Mouse (Mus musculus): ENCODE data around the gene Pcsk5. TPM values are rescaled to one million over a fixed set of nuclear protein-coding genes. Genes with fewer than 3 reads are reported as not detected.

Gene Pcsk5
- polyA plus RNA-seq, 1 experiment from 2014 or later: 33.9 TPM

DNA sequence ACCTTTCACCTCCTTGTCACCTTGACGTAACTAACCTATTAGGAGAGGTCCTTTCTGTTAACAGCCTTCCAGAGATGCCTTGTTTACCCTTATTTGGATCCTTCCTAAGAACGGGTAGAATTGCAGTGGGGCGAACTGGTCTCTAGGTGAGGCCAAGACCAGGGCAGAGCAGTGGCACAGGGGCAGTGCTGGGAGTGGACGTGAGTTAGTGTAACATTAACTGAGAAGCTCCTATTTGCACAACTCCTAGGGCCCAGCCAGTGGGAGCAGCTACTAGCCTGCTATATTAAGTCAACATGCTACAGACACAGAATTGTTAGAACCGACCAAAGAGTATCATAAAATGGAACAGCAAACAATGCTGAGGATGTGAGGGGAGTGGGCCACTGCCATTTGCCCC, 30.8 kb downstream of the Pcsk5 start:
- WGBS: 84% methylated on average over 5 of the region's 5 CpGs
- Histone ChIP-seq H3K9me3 (no peaks in the 10 kb centered on the region), H3K27ac (no peak overlapping the region), H3K36me3 (no peaks in the 10 kb centered on the region), H3K9ac (no peak overlapping the region), H3K27me3 (no peaks in the 10 kb centered on the region), H3K4me2 (no peak overlapping the region), H3K4me1 (peaks cover 14% of the 10 kb centered on the region; the same call in 1 of the 2 replicates), H3K4me3 (no peak overlapping the region)
- ATAC-seq (ENCODE audit: insufficient number of reproducible peaks, insufficient read depth, low FRiP score, low TSS enrichment, low read depth): no peak

DNA sequence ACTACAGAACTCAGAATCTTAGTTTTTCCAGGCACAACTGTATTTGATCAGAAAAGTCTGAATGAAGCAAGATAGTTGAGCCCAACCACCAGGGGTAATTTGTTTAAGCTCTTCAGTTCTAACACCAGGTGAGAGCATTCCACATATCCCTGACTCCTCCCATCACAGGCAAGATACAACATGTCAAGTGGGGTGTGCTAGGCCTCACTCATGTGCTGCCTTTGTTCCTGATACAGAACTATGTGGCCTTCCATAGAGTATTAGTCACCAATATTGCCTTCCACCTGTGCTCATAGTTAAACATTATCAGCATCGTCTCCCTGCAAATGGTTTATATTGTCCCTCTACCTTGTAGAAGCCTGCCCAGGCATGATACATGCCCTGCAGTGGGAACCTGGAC, 36.6 kb downstream of the Pcsk5 start:
- H3K36me3 ChIP-seq: no peaks in the 10 kb centered on the region
- 67% methylated on average over 1 of the region's 1 CpGs for WGBS
- H3K4me3 ChIP-seq: no peak overlapping the region
- ATAC-seq (ENCODE audit: insufficient number of reproducible peaks, insufficient read depth, low FRiP score, low TSS enrichment, low read depth): no peak
- no peak overlapping the region for H3K4me2 ChIP-seq
- no peaks in the 10 kb centered on the region for H3K27me3 ChIP-seq
- 0 out of 2 replicates have a peak, but pooled peaks cover 6% of the 10 kb centered on the region for H3K4me1 ChIP-seq
- no peaks in the 10 kb centered on the region for H3K9me3 ChIP-seq
- H3K27ac ChIP-seq: no peak overlapping the region
- H3K9ac ChIP-seq: no peak overlapping the region

DNA sequence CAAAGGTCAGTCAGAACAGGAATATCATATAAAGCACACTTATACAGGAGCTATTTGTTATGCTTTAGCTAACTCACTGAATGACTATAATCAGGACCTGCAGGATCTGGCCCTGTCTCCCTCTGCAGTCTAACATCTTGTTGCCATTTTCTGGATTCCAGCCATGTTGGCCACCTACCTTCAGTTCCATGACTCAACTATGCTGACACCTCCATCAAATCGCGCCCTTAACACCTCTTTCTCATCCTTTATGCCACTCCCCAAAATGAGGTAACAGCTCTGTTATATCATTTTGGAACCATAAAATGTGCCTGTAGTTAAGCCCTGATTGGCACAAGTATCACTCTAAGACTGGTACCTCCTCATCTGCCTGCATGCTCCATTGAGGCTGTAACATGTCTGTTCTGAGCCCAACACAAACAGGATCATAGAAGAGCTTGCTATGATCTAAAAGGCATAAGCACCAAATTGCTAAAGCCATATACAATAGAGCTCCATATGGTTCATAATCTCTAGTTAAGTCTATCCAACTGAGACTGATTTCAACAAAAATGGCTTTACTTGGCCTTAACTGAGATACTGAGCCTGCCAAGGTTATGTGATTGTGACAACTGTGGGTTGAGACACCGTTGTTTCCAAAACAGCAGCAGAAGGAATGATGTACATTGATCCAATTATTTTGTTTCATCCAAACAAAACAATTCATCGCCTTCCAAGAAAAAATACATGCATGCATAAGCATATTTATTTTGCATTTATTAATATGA, 37.8 kb downstream of the Pcsk5 start:
- ATAC-seq (ENCODE audit: insufficient number of reproducible peaks, insufficient read depth, low FRiP score, low TSS enrichment, low read depth): no peak
- H3K27me3 ChIP-seq: no peaks in the 10 kb centered on the region
- 91% methylated on average over 4 of the region's 4 CpGs for WGBS
- no peak overlapping the region for H3K4me3 ChIP-seq
- H3K36me3 ChIP-seq: no peaks in the 10 kb centered on the region
- no peak overlapping the region for H3K9ac ChIP-seq
- H3K4me2 ChIP-seq: no peak overlapping the region
- no peaks in the 10 kb centered on the region for H3K9me3 ChIP-seq
- 0 out of 2 replicates have a peak, but pooled peaks cover 6% of the 10 kb centered on the region for H3K4me1 ChIP-seq
- no peak overlapping the region for H3K27ac ChIP-seq

DNA sequence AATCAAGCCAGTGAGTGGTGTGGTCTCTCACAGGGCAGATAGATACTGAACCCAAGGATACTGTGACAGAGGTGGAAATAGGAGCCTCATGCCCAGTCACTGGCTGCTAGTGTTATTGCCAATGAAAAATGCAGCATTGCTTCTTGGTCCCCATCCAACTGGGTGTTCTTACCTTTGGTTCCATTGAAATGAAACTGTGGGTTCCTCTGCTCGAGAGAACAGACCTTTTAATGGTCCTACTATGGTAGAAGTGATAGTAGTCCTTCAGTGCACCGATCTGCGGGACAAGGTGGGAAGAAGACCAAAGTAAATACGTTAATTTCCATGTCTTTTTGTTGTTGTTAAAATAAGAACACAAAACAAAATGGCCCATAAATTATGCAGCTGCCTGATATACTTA, 44.0 kb downstream of the Pcsk5 start:
- Histone ChIP-seq H3K27me3 (no peaks in the 10 kb centered on the region), H3K36me3 (peaks cover 23% of the 10 kb centered on the region), H3K4me2 (no peak overlapping the region), H3K27ac (no peak overlapping the region), H3K9ac (no peak overlapping the region), H3K9me3 (no peaks in the 10 kb centered on the region), H3K4me3 (no peak overlapping the region), H3K4me1 (no peaks in the 10 kb centered on the region)
- no peak for ATAC-seq (ENCODE audit: insufficient number of reproducible peaks, insufficient read depth, low FRiP score, low TSS enrichment, low read depth)
- WGBS: 94% methylated on average over 4 of the region's 4 CpGs

DNA sequence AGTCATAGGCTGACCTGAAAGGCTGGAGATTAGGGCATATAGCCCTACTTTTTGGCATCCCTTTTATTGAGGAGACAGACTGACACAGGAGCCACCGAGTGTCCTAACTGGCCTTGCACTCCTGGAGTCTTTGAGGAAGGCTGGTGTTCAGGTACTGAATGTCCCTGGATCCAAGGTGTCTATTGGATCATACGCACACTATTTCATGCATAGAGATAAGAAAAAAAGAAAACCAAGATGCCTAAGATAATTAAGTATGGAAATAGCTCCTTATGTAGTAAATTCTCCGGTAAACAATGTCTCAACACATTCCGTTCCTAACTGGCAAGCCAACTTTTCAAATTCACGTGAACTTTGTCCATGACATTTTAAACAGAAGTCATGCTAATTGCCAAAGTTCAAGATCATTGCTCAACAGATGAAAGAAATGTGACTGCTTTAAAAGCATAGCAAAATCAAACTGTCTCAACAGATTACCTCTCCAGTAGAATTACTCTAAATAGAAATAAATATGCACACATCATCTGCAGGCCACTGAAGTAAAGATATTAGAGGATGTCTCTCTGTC, 45.9 kb downstream of the Pcsk5 start:
- H3K4me3 ChIP-seq: no peak overlapping the region
- H3K4me1 ChIP-seq: no peaks in the 10 kb centered on the region
- H3K9me3 ChIP-seq: no peaks in the 10 kb centered on the region
- H3K36me3 ChIP-seq: peaks cover 23% of the 10 kb centered on the region
- H3K27ac ChIP-seq: no peak overlapping the region
- no peaks in the 10 kb centered on the region for H3K27me3 ChIP-seq
- no peak for ATAC-seq (ENCODE audit: insufficient number of reproducible peaks, insufficient read depth, low FRiP score, low TSS enrichment, low read depth)
- H3K4me2 ChIP-seq: no peak overlapping the region
- no peak overlapping the region for H3K9ac ChIP-seq
- 81% methylated on average over 5 of the region's 5 CpGs for WGBS

DNA sequence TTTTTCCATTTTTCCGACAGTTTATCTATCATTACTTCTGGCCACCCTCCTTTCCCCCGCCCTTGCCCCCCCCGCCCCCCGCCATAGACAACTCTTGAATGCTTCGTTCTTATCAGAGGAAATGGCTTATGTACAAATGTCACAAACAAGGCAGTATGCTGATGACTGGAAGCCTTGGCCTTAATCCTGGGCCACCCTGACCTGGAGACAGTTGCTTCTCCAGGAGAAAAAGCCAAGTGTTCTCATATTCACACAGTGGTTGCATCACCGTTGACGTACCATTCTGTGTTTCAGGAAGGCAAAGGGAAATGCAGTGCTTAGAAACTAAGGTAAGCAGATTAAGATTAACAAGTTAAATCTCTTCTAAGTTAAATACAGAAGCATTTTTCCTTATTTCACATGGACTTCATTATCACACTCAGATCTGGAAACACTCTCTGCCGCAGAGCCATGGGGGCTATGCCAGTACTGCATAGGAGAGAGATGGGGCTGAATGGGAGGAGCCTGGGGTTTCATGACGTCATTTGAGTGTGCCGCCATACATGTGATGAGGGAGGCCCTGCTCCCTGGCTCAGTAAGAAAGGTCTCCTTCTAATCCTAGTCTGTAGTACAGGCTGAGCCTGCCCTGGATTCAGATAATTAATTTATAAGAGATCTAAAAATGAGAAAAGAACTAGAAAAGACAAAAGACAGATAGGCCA, 48.7 kb downstream of the Pcsk5 start:
- H3K9ac ChIP-seq: no peak overlapping the region
- no peak overlapping the region for H3K27ac ChIP-seq
- no peak overlapping the region for H3K4me3 ChIP-seq
- H3K4me2 ChIP-seq: no peak overlapping the region
- H3K27me3 ChIP-seq: no peaks in the 10 kb centered on the region
- H3K36me3 ChIP-seq: peaks cover 23% of the 10 kb centered on the region
- WGBS: 82% methylated on average over 10 of the region's 10 CpGs
- ATAC-seq (ENCODE audit: insufficient number of reproducible peaks, insufficient read depth, low FRiP score, low TSS enrichment, low read depth): no peak
- H3K4me1 ChIP-seq: no peaks in the 10 kb centered on the region
- H3K9me3 ChIP-seq: no peaks in the 10 kb centered on the region

DNA sequence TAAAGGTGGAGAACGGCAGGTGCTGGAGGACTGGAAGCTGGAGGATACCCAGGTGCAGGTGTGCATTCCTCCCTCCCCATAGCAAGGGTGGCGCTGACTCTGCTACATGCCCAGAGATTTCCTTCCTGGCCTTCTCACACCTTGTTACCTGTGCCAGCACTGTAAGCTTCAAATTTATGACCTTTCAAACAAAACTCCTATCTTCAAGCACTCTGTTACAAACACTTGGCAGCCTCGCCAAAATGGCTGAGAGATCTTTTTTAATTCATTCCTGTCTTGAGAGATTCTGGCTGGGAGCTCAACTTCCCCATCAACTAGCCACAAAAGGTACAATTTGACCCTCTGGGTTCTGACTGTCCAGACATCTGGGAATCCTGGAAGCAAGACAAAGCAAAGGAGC, 50.7 kb downstream of the Pcsk5 start:
- Histone ChIP-seq H3K27ac (no peak overlapping the region), H3K4me2 (no peak overlapping the region), H3K36me3 (0 out of 2 replicates have a peak, but pooled peaks cover 7% of the 10 kb centered on the region), H3K4me3 (no peak overlapping the region), H3K9me3 (no peaks in the 10 kb centered on the region), H3K9ac (no peak overlapping the region), H3K27me3 (no peaks in the 10 kb centered on the region), H3K4me1 (no peaks in the 10 kb centered on the region)
- 90% methylated on average over 3 of the region's 3 CpGs for WGBS
- no peak for ATAC-seq (ENCODE audit: insufficient number of reproducible peaks, insufficient read depth, low FRiP score, low TSS enrichment, low read depth)

DNA sequence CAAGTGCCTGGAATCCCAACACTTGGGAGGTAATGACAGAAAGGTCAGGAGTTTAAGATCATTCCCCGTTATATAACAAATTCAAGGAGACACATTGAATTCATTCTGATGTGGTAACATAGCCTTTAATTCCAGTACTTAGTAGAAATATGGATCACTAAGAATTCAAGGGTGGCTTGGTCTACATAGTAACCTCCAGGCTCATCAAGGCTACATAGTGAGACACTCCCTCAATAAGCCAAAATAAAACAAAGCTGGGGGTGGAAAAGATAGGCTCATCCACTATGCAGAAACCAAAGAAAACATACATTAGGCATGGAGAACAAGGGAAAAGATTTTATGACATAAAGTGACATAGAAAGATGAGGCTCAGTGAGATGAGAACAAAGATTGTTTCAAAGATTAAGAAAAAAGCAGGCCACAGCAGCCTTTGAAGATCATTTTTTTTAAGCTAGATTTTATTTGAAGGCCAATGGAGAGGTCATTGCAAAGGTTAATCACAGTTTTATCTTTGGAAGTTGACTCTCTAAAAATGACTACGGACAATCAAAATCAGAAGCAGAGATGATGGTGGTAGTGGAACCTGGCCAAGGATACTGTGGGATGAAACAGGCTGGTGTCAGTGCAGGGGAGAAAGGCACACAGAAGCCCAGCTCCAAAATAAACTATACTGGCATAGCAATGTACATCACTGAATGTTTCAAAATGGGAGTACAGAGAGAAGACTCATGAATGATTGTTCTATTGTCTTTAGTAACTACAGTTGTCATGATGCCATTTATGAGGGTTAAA, 52.8 kb downstream of the Pcsk5 start:
- H3K36me3 ChIP-seq: 0 out of 2 replicates have a peak, but pooled peaks cover 3% of the 10 kb centered on the region
- no peak for ATAC-seq (ENCODE audit: insufficient number of reproducible peaks, insufficient read depth, low FRiP score, low TSS enrichment, low read depth)
- H3K9me3 ChIP-seq: no peaks in the 10 kb centered on the region
- H3K4me1 ChIP-seq: no peaks in the 10 kb centered on the region
- no peak overlapping the region for H3K4me2 ChIP-seq
- 80% methylated on average over 2 of the region's 2 CpGs for WGBS
- no peak overlapping the region for H3K27ac ChIP-seq
- H3K9ac ChIP-seq: no peak overlapping the region
- H3K4me3 ChIP-seq: no peak overlapping the region
- no peaks in the 10 kb centered on the region for H3K27me3 ChIP-seq

DNA sequence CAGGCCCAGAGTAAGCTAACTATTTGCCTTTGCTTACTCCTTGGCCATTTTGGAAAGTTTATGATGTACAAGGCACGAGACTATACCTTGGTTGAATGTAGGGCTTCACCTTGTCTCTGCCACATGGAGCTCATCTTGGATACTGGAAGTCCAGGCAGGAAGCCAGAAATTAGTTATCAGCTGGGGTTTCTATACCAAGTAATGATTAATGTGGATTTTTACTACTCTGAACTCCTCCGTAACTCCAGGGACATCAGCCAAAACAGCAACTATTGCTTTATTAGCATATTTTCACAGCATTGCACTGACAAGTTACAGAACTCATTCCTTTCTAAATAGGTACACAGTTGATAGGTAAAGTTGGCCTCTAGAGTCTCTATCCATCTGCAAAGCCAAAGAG, 54.2 kb downstream of the Pcsk5 start:
- H3K27ac ChIP-seq: no peak overlapping the region
- H3K9ac ChIP-seq: no peak overlapping the region
- no peaks in the 10 kb centered on the region for H3K27me3 ChIP-seq
- H3K9me3 ChIP-seq: no peaks in the 10 kb centered on the region
- no peak overlapping the region for H3K4me2 ChIP-seq
- no peaks in the 10 kb centered on the region for H3K36me3 ChIP-seq
- ATAC-seq (ENCODE audit: insufficient number of reproducible peaks, insufficient read depth, low FRiP score, low TSS enrichment, low read depth): no peak
- no peaks in the 10 kb centered on the region for H3K4me1 ChIP-seq
- no peak overlapping the region for H3K4me3 ChIP-seq
- WGBS: 80% methylated on average over 2 of the region's 2 CpGs

DNA sequence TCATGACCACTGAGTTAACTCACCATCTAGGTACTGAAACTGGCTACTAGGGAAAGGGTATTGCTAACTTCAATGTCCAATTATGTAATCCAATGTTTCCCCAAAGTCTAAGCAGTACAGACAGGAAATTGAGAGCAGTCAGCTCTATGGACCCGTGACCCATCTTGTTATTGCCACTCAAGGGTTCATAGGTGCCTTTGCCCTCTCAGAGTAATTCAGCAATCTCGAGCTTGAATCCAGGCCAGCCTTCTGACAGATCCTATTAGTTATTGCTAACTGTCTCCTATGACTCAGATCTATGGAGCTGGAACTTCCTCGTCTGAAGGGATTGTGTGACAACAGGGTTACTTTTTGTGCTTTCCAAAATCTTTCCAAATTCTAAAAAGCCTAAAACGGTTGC, 56.1 kb downstream of the Pcsk5 start:
- Histone ChIP-seq H3K27me3 (no peaks in the 10 kb centered on the region), H3K4me1 (no peaks in the 10 kb centered on the region), H3K36me3 (no peaks in the 10 kb centered on the region), H3K9ac (no peak overlapping the region), H3K27ac (no peak overlapping the region), H3K4me2 (no peak overlapping the region), H3K4me3 (no peak overlapping the region), H3K9me3 (no peaks in the 10 kb centered on the region)
- 60% methylated on average over 4 of the region's 4 CpGs for WGBS
- ATAC-seq (ENCODE audit: insufficient number of reproducible peaks, insufficient read depth, low FRiP score, low TSS enrichment, low read depth): no peak

DNA sequence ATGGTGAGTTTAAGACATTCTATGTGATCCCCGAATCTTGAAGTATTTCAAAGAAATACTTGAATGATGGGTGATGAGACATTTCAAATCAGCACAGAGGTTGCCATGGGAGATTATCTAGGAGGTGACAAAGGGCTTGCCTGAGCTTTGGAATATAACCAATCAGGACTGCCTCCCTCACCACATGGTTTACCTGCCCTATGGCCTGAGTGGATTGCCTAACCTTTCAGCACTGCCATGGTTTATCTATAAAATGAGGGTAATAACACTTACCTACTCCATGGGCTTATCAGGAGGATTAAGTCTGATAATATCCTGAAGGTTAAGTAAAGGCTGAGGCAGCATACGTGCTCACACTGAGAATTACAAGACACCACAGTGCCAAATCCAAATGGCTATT, 61.5 kb downstream of the Pcsk5 start:
- no peak for ATAC-seq (ENCODE audit: insufficient number of reproducible peaks, insufficient read depth, low FRiP score, low TSS enrichment, low read depth)
- no peaks in the 10 kb centered on the region for H3K36me3 ChIP-seq
- H3K4me3 ChIP-seq: no peak overlapping the region
- H3K9ac ChIP-seq: no peak overlapping the region
- H3K4me1 ChIP-seq: 0 out of 2 replicates have a peak, but pooled peaks cover 5% of the 10 kb centered on the region
- no peaks in the 10 kb centered on the region for H3K9me3 ChIP-seq
- no peaks in the 10 kb centered on the region for H3K27me3 ChIP-seq
- no peak overlapping the region for H3K4me2 ChIP-seq
- 80% methylated on average over 2 of the region's 2 CpGs for WGBS
- no peak overlapping the region for H3K27ac ChIP-seq

Data from embryonic facial prominence, embryonic 13.5 days (tissue).